Mouse (Mus musculus): ENCODE measurements around the gene Batf3.

Gene Batf3

DNA sequence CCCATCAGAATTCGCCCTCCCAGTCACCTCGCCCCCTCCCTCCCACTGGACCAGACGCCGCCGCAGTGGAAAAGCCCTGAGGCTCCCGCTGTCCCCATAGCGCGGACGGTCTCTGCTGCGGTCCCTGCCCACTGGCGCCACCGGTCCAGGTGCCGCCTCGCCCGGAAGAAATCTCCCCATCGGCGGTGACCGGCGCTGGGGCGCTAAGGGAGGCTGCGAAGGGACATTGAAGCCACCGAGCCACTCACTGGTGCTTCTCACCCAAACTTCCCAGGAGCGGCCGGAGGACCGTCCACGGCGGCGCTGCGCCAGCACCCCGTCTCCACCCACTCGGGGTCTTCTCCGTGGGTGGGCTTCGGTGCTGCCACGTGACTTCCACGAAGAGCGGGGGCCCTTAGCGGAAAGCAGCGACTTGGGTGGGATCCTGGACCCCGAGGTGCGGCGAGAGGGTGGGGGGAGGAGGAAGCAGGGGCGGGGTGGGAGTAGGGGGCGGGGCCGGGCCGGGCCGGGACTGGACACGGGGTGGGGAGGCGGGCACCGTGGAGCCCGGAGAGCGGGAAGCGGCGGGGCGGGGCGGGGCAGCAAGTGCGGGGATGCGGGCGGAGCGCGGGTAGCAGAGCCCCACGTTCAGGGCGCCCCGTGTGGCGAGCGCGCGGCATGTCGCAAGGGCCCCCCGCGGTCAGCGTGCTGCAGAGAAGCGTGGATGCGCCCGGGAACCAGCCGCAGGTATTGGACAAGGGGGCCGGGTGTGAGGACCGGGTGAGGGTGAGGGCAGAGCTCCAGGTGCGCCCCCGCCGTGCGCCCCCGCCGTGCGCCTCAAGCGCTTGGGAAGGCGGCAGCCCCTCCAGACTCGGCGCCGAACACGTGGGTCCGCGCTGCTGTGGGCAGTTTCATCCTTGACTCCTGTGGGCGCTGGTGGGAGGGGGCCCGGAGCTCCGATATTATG lies at the start of gene Batf3:
Gene Batf3, plus strand, starts transcription at position 46 of the 946 bp plus-strand sequence.
- DNase-seq (ENCODE audit: low read depth, low spot score) = no peak

DNA sequence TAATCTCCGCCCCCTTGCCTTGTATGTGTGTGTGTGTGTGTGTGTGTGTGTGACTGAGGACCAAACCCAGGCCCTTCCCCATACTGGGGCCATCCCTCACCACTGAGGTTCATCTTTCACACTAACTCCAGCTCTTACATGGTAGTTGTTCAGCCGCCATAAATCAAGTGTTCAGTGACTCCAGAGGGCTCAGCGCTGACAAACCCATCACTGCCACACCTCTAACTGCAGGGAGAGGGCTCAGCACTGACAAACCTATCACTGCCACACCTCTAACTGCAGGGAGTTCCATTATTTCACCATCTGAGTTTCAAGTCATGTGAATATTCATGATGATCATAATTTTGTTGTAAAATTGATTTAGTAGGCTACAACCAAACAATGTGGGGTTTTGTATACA lies 44.1 kb upstream of the Batf3 start:
- no peak for DNase-seq (ENCODE audit: low read depth, low spot score)

DNA sequence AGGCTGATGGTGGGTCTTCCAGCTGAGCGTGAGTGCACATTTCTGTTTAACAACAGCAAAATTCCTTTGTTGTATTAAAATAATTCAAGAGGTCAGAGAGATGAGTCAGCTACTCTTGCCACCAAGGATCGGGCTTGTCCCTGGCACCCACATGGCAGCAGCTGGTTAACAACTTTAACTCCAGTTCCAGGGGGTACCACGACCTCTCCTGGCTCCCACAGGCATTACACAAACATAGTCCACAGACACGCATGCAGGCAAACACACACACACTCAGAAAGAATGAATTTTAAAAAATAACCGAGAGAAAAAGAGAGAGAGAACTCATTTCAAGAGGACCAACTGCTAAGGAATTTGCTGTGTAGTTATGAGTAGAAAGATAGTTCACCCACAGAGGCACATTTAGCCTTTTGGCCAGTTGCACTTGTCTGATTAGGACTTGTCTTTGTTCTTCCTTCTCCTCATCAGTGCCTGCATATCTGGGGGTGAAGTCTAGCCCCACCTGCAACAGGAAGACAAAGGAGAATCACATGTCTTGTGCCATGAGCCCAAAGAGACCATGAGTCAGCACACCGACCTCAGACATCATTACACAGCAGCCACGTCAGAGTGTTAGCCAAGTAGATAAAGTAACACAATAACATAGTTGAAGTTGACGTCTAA lies 42.6 kb upstream of the Batf3 start:
- no peak for DNase-seq (ENCODE audit: low read depth, low spot score)

DNA sequence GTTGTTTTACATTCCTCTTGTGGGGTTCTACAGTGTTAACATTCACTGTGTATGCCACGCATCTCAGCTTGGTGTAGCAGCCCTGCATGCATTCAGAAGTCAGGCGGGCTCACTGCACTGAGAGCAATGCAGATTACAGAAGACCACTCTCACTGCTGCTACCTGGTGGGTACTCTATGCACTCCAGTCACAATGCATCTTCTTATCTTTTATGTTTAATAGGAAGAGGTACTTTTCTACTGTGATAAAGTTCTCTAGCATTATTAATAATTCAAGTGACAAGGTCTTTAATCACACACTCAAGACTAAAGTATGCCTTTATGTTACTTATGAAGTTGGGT lies 42.1 kb upstream of the Batf3 start:
- DNase-seq (ENCODE audit: low read depth, low spot score) = no peak

DNA sequence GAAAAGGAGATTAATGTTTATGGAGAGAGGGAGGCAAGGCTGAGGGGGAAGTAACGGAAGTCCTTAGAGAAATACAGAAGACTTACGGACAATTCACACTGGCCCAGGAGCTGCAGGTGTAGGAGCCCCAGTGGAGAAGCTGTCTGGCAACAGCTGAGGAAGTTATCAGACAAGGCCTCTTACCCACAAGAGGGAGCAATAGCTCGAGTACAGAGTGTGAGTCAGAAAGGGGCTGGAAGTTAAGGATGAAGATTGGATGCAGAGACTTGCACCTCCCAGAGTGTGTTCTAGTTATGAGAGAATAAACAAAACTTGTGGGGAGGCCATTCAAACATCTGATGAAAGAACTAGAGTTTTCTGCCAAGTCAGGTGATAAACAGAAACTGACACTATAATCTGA lies 40.2 kb upstream of the Batf3 start:
- DNase-seq (ENCODE audit: low read depth, low spot score) = no peak

DNA sequence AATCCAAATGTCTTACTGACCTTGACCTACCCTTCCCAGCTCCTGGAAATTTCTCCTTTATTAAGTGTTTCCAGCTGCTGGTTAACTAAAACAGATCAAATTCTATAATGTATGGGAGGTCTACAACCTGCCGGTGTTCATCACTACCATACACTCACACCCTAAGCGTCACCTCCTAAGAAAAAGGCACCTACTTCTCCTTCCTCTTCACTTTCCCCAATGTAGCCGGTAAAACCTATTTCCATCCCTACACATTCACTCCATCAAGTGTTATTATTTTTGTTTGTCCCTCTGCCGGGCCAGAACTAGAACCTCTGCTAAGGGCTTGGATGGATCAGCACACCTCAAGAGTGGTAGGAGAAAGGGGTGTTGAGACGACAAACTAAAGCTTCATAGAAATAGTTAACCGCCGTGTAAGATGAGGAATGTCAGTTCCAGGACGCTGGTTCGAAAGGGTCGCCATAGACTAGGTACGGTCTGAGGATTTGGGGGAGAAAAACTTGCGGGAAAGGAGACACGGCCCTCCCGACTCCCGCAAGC lies 35.3 kb upstream of the Batf3 start:
- no peak for DNase-seq (ENCODE audit: low read depth, low spot score)

DNA sequence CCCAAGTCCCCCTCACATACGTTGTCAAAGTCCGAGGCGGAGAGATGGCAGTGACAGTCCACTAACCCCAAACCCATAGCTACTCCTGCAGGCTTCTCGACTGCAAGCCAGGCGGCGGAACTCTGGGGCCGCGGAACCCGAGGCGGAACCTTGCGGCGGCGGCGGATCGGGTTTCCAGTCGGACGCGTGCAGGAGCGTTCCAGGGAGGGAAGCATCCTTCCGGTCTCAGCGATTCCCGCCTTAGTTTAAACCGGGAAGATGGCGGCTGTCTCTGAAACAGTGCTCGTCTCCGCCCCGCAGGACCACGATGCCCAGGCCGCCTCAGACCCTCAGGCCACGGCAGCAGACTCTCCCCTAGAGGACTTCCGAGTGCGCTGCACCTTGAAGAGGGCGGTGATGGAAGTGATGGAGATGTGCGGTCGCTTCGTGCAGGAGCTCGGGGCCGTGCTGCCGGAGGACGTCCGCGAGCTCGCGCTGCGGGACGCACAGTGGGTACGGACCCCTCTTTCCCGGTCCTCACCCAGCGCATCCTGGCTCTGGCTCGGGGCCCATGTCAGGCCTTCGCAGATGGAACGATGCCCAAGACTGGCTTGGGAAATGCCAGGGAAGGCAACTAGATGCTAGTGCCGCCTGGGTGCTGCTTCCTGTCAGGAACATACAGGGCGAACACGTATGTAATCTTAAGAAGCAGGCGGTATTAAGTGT lies 34.7 kb upstream of the Batf3 start, which contains the start of the genes Tatdn3 and Nsl1:
Gene Tatdn3, minus strand, starts transcription at position 152 of the 705 bp plus-strand sequence.
Gene Nsl1, plus strand, starts transcription at position 232 of the 705 bp plus-strand sequence.
- DNase-seq (ENCODE audit: low read depth, low spot score) = peak; percentile 93

DNA sequence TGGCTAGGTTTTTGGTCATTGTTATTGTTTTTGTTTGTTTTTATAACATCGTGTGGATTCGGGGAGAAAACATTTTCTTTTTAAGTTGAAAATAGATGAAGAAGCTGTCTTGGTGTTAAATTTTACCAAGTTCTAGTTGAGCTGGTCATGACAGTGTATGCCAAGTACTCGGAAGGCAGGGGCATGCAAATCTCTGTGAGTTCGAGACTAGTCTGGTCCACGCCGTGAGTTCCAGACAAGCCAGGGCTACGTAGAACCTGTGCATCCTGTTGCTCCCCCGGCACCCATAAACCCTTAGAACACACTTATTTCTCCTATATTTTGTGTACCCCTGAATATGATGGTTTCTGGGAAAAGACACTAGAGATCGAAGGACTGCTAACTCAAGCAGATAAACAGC lies 33.9 kb upstream of the Batf3 start:
- peak; percentile 26 for DNase-seq (ENCODE audit: low read depth, low spot score)

DNA sequence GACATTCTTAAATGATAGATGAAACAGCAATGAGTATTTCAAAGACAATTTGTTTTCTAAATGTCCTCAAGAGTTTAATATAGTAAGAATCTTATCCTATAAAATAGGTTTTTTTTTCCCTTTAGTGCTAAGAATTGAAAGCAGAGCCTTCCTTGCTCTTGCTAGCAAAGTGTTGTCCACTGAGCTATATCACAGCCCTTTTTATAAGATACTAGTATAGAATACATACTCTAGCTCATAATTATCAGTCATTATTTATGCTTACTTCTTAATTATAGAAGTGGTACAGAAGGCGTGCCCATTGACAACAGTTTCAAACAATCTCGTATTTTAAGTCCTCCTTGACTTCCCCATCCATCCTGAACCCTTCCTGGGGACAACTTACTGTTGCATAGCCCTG lies 33.1 kb upstream of the Batf3 start:
- DNase-seq (ENCODE audit: low read depth, low spot score) = no peak

DNA sequence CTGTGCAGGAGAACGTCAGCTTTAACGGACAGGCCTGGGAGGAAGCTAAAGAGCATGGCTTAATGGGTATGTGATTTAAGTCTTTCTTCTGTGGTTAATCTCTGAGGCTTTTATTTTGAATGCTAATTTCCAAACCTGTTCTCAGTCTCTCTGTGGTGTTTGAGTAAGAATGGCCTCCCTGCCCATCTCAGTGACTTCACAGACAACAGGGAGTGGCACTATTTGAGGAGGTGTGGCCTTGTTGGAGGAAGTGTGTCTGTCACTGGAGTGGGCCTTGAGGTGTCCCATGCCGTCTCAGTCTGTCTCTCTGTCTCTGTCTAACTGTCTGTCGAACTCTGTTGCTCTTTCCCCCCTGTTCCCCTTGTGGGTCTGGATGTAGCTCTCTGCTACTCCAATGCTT lies 32.5 kb upstream of the Batf3 start:
- no peak for DNase-seq (ENCODE audit: low read depth, low spot score)

DNA sequence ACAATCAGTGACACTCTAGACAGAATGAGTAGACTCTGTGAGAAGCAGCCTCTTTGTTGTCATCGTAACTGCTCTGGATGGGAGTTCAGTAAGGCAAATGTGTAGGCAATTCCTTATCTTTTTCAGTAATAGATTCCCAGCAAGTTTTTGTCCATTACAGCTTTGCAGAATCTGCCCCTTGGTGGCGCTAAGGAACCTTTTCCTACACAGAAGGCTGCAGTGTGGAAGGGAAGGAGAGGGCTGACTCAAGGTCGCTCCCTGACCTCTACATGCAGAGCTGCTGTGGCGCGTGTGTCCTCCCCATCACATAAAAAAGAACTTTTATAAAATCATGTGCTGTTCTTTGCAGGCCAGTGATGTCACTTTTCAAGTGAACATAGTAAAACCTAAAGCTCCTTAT lies 29.3 kb upstream of the Batf3 start:
- no peak for DNase-seq (ENCODE audit: low read depth, low spot score)

DNA sequence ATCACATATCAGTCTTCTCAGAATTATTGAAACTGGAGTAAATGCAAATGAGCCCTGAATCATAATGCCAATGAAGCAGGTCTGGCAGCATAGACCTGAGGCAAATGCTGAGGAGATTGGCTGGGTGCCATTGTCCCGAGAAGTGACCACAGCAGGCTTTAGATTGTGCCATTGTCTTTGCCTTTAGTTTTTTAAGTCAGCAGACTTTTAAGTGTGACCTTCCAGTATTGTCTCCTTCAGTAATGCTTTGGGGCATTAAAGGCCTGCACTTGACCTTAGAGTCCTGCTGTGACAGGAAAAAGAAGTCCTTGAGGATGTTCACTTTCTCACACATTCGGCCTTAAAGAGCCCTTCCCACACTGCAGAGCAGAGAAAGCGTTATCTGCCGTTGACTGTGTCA lies 27.4 kb upstream of the Batf3 start:
- DNase-seq (ENCODE audit: low read depth, low spot score) = no peak

DNA sequence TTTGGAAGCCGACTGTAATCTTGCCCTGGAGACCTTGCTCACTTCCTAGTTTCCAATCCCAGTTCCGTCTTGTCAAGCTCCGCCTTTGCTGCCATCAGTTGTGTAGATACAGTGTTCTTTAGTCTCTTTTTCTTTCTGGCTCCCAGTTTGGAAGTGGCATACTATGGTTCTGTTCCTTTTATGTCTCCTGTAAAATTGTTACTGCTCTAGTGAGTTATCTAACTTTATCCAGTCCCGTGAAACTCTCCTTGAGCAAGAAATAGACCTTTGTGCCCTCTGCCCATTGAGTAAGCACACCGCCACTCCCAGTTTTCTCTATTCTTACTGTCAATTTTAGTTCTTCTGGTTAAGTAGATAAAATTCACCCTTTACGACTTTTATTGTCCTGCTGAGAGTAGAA lies 26.0 kb upstream of the Batf3 start:
- DNase-seq (ENCODE audit: low read depth, low spot score) = no peak

DNA sequence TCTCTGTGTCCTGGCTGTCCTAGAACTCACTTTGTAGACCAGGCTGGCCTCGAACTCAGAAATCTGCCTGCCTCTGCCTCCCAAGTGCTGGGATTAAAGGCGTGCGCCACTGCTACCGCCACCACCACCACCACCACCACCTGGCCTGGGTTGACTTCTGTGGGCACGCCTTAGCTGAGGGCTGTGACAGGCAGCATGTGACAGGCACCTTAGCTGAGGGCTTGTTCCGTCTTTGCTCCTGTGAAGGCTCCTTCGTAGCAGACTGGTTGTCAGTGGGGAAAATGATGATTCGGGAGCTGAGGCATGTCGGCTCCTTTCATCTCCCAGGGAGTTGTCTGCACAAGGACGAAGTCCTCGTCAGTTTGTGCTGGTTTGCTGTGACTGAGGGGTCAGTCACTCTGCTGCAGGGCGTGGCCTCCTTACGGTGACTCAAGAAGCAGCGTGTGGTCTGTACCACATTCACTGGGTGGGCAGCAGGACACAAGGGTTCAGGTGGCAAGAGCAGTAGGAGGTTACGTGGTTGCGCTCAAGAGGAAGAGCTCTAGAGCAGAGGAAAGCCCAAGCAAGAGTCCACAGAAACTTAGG lies 25.2 kb upstream of the Batf3 start:
- DNase-seq (ENCODE audit: low read depth, low spot score) = no peak

DNA sequence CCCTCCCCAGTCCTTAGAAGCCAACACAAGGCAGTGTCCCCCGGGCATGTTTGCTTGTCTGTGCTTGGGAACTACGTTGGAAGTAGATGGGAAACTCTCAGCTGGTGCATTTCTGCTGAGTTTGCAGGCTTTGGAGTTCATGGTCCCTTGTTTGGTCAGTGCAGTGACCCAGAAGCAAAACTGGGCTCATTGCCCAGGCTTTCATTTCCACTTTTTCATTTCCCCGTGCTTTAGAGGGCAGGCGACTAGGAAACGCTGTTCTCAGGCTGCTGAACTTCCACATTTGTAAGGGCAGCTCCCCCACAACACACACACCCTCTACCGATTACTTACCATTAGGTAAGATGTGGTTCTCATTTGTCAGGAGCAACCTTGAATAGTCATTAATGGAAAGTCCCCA lies 24.6 kb upstream of the Batf3 start:
- peak; percentile 77 for DNase-seq (ENCODE audit: low read depth, low spot score)

DNA sequence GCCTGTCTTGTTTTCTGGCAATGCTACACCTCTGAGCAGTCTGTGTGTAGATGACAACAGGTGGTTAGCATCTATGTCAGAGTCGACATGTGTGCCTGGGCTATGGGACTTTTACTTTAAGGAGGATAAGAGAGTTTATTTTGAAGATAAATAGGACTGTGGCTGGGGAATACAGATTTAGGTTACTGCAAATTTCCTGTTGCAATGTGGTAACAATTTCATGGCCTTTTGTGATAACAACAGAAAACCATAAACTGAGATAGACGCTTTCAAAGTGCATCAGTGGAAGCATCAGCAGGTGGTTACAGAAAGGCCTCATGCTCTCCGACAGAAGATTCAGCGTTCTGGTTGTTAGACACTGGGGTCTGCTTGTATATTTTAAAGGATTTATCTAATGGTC lies 24.2 kb upstream of the Batf3 start:
- DNase-seq (ENCODE audit: low read depth, low spot score) = no peak

DNA sequence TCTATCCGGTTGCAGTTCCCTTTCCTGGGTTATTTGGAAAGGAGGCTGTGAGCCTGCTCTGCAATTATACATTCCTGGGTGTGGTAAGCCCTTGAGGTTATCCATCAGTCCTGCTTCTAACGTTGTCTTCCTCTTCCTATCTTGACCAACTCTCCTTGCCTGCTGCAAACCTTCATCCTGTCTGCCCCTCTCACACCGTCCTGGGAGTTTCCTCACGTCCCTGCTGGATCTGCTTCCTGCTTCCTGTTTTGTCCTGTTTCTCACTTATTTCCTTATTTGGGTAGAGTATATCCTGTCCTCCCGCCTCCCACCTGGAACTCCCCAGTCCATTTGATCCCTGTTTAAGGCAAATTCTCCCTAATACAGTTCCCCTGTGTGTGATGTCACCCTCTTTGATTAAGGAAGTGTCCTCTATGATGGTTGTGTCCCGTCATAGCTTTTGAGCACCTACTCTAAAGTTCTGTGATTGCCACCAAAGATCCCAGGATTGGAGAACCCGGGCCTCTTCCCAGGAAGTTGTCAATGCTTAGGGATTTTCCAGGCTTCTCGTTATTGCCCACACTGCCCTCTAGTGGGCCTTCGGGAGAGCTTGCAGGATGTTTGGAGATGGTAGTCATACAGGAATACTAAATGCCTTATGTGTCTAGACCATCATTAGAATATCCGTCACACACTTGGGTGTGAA lies 22.3 kb upstream of the Batf3 start:
- no peak for DNase-seq (ENCODE audit: low read depth, low spot score)

DNA sequence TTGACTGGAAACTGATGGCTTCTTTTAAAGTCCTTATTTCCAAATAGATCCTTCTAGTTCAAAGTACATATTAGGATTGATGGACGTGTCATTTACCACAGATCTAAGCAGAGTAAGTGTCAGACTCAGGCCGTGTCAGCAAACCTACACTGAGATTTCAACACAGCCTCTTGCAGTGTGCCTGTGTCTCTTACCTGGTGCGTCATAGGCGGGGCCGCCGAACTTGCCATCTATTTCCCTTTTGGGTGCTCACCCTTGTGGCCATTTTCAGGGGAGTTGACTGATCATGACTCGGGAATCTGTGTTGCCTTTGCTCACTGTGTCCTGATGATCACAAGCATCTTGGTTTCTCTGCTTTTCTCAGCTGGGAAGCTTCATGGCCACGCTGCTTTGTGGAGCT lies 14.4 kb upstream of the Batf3 start:
- no peak for DNase-seq (ENCODE audit: low read depth, low spot score)

DNA sequence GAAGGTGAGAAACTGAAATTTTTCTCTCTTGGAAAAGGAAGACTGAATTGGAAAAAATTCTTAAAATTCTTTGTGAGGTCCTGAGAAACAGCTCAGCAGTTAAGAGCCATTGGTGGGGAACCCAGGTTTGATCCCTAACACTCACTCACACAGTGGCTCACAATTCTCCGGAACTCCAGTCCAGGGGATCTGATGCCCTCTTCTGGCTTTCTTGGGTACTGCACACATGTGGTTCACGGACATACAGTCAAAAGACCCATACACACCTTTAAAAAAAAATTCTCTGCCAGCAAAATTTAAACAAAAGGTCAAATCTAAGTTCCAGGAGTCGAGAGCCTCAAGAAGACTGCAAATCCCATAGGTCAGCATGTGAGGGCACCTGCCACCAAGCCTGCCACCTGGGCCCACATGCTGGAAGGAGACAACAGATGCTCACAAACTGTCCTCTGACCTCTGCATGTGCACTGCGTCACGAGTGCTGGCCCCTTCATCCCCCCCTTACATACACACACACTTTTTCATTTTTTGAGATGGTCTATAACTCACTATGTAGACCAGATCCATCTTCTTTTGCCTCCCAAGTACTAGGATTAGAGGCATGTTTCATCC lies 12.6 kb upstream of the Batf3 start:
- DNase-seq (ENCODE audit: low read depth, low spot score) = peak; percentile 41

DNA sequence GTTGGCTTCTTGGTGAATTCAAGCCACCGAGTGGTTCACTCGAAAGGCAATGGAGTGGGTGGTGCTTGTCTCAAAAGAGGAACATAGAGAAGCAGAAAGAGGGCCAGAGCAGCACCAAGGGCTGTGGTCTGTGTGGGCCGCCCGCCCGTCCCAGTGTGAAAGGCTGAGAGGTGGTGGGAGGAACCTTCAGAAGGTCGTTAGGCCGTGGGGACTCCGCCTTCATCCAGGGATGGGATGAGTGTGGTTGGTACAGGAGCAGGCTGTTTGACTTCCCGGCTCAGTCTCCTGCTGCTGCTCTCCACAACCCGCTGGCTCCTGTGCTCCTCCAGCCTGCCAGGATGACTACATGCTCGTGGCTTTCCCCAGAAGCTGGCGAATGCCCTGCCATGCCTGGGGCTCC lies 12.1 kb upstream of the Batf3 start:
- DNase-seq (ENCODE audit: low read depth, low spot score) = no peak
